Mouse (Mus musculus) heart, embryonic 10.5 days (tissue): ENCODE data around the gene Fbxl7. TPM values are rescaled to one million over a fixed set of nuclear protein-coding genes. Genes with fewer than 3 reads are reported as not detected.

Experiments used
- DNase-seq: peaks from one replicate; pipeline ENCODE4 v3.0.0-alpha.2; 2017; ENCODE audit warnings: low spot score
- H3K27ac ChIP-seq: fragments of 300-500 bp; sonication (generic); 2 replicates; pipeline ENCODE4 v1.5.1; 2016; ENCODE audit warnings: mild to moderate bottlenecking
- H3K27me3 ChIP-seq: fragments of 300-500 bp; sonication (generic); 2 replicates; pipeline ENCODE4 v1.6.1; 2016; ENCODE audit warnings: mild to moderate bottlenecking; ENCODE audit not compliant: poor library complexity, insufficient read depth, severe bottlenecking
- H3K36me3 ChIP-seq: fragments of 300-500 bp; sonication (generic); 2 replicates; pipeline ENCODE4 v1.6.1; 2016; ENCODE audit warnings: mild to moderate bottlenecking, moderate library complexity
- H3K4me1 ChIP-seq: fragments of 300-500 bp; sonication (generic); 2 replicates; pipeline ENCODE4 v1.6.1; 2016; ENCODE audit warnings: mild to moderate bottlenecking
- H3K4me3 ChIP-seq: fragments of 300-500 bp; sonication (generic); 2 replicates; pipeline ENCODE4 v1.5.1; 2016; ENCODE audit warnings: mild to moderate bottlenecking, moderate library complexity
- H3K9me3 ChIP-seq: fragments of 300-500 bp; sonication (generic); 2 replicates; pipeline ENCODE4 v1.6.1; 2016; ENCODE audit warnings: mild to moderate bottlenecking, moderate library complexity
- WGBS: fragments of 180-500 bp; shearing (Covaris S2); methylation state at CpG from one replicate; pipeline ENCODE4 v1.1.7; 2016; 5-methylcytosine and 5-hydroxymethylcytosine counted together
- polyA plus RNA-seq: library from polyadenylated mRNA; unstranded; fragments of >200 nt; fragmentation: Nextera tagmentation; extraction: Ambion mirVana; gene quantifications from 2 replicates; pipeline ENCODE4 v1.2.1, GENCODE M21; 2016

The Fbxl7 gene
- polyA plus RNA-seq, 1 experiment from 2014 or later, result 14.5 TPM

GRCm38 (mm10) chr15:26642563-26642962, 252.8 kb downstream of the Fbxl7 start:
- no peak overlapping the region for H3K27ac ChIP-seq
- no peak for DNase-seq
- no peaks in the 10 kb centered on the region for H3K4me1 ChIP-seq
- WGBS, result 89% methylated on average over 4 of the region's 4 CpGs
- H3K4me3 ChIP-seq, result no peak overlapping the region
- no peaks in the 10 kb centered on the region for H3K9me3 ChIP-seq
- H3K36me3 ChIP-seq, result no peaks in the 10 kb centered on the region
- H3K27me3 ChIP-seq, result no peaks in the 10 kb centered on the region

- no peak for DNase-seq
- no peaks in the 10 kb centered on the region for H3K9me3 ChIP-seq
- H3K27me3 ChIP-seq, result no peaks in the 10 kb centered on the region
- H3K4me3 ChIP-seq, result no peak overlapping the region
- no peaks in the 10 kb centered on the region for H3K4me1 ChIP-seq
- WGBS, result 66% methylated on average over 7 of the region's 7 CpGs
- no peaks in the 10 kb centered on the region for H3K36me3 ChIP-seq
- H3K27ac ChIP-seq, result no peak overlapping the region
These were observed 255.7 kb downstream of the Fbxl7 start for GRCm38 (mm10) chr15:26639726-26640125.

- WGBS, result 92% methylated on average over 5 of the region's 5 CpGs
- no peaks in the 10 kb centered on the region for H3K9me3 ChIP-seq
- no peak overlapping the region for H3K27ac ChIP-seq
- no peak overlapping the region for H3K4me3 ChIP-seq
- DNase-seq, result no peak
- no peaks in the 10 kb centered on the region for H3K27me3 ChIP-seq
- H3K36me3 ChIP-seq, result no peaks in the 10 kb centered on the region
- H3K4me1 ChIP-seq, result no peaks in the 10 kb centered on the region
These were observed 259.8 kb downstream of the Fbxl7 start for GRCm38 (mm10) chr15:26635591-26635990.

GRCm38 (mm10) chr15:26628181-26628580, 267.2 kb downstream of the Fbxl7 start:
- H3K36me3 ChIP-seq, result no peaks in the 10 kb centered on the region
- DNase-seq, result no peak
- 87% methylated on average over 2 of the region's 2 CpGs for WGBS
- no peaks in the 10 kb centered on the region for H3K27me3 ChIP-seq
- H3K27ac ChIP-seq, result no peak overlapping the region
- no peak overlapping the region for H3K4me3 ChIP-seq
- no peaks in the 10 kb centered on the region for H3K9me3 ChIP-seq
- no peaks in the 10 kb centered on the region for H3K4me1 ChIP-seq

- Histone ChIP-seq H3K4me3 (no peak overlapping the region), H3K9me3 (no peaks in the 10 kb centered on the region), H3K27me3 (no peaks in the 10 kb centered on the region), H3K36me3 (no peaks in the 10 kb centered on the region), H3K27ac (no peak overlapping the region), H3K4me1 (no peaks in the 10 kb centered on the region)
- no peak for DNase-seq
- WGBS, result 93% methylated on average over 16 of the region's 17 CpGs
These were observed 272.1 kb downstream of the Fbxl7 start for GRCm38 (mm10) chr15:26623242-26623641.

GRCm38 (mm10) chr15:26620279-26620678, 275.1 kb downstream of the Fbxl7 start:
- no peak overlapping the region for H3K27ac ChIP-seq
- DNase-seq, result no peak
- 53% methylated on average over 5 of the region's 5 CpGs for WGBS
- H3K36me3 ChIP-seq, result no peaks in the 10 kb centered on the region
- H3K4me1 ChIP-seq, result no peaks in the 10 kb centered on the region
- H3K4me3 ChIP-seq, result no peak overlapping the region
- H3K27me3 ChIP-seq, result no peaks in the 10 kb centered on the region
- no peaks in the 10 kb centered on the region for H3K9me3 ChIP-seq

- Histone ChIP-seq H3K4me1 (no peaks in the 10 kb centered on the region), H3K9me3 (no peaks in the 10 kb centered on the region)
- no peak for DNase-seq
These were observed 276.2 kb downstream of the Fbxl7 start for GRCm38 (mm10) chr15:26619221-26619620.

GRCm38 (mm10) chr15:26596239-26596638, 299.1 kb downstream of the Fbxl7 start:
- 83% methylated on average over 3 of the region's 3 CpGs for WGBS
- DNase-seq, result no peak
- Histone ChIP-seq H3K9me3 (no peaks in the 10 kb centered on the region), H3K27me3 (no peaks in the 10 kb centered on the region), H3K4me1 (no peaks in the 10 kb centered on the region), H3K36me3 (no peaks in the 10 kb centered on the region), H3K4me3 (no peak overlapping the region), H3K27ac (no peak overlapping the region)

More at GRCm38 (mm10) chr15:26619221-26619620, 276.2 kb downstream of the Fbxl7 start:
- WGBS, result 64% methylated on average over 7 of the region's 7 CpGs
- H3K27ac ChIP-seq, result no peak overlapping the region
- H3K27me3 ChIP-seq, result no peaks in the 10 kb centered on the region
- no peaks in the 10 kb centered on the region for H3K36me3 ChIP-seq
- no peak overlapping the region for H3K4me3 ChIP-seq

- 81% methylated on average over 8 of the region's 8 CpGs for WGBS
These were observed 315.3 kb downstream of the Fbxl7 start for GRCm38 (mm10) chr15:26579947-26580709.

GRCm38 (mm10) chr15:26578500-26578899, 316.9 kb downstream of the Fbxl7 start:
- H3K4me3 ChIP-seq, result no peak overlapping the region
- H3K27me3 ChIP-seq, result no peaks in the 10 kb centered on the region
- no peaks in the 10 kb centered on the region for H3K36me3 ChIP-seq
- DNase-seq, result no peak
- H3K9me3 ChIP-seq, result no peaks in the 10 kb centered on the region
- no peak overlapping the region for H3K27ac ChIP-seq
- 85% methylated on average over 1 of the region's 1 CpGs for WGBS
- no peaks in the 10 kb centered on the region for H3K4me1 ChIP-seq

More at GRCm38 (mm10) chr15:26579947-26580709, 315.3 kb downstream of the Fbxl7 start:
- H3K9me3 ChIP-seq, result no peaks in the 10 kb centered on the region
- no peaks in the 10 kb centered on the region for H3K4me1 ChIP-seq
- no peak overlapping the region for H3K27ac ChIP-seq
- no peaks in the 10 kb centered on the region for H3K27me3 ChIP-seq
- no peaks in the 10 kb centered on the region for H3K36me3 ChIP-seq
- H3K4me3 ChIP-seq, result no peak overlapping the region
- no peak for DNase-seq

GRCm38 (mm10) chr15:26566076-26566475, 329.3 kb downstream of the Fbxl7 start:
- no peaks in the 10 kb centered on the region for H3K27me3 ChIP-seq
- H3K4me1 ChIP-seq, result no peaks in the 10 kb centered on the region
- 88% methylated on average over 2 of the region's 2 CpGs for WGBS
- no peak overlapping the region for H3K4me3 ChIP-seq
- H3K36me3 ChIP-seq, result no peaks in the 10 kb centered on the region
- no peaks in the 10 kb centered on the region for H3K9me3 ChIP-seq
- DNase-seq, result no peak
- H3K27ac ChIP-seq, result no peak overlapping the region

- no peak overlapping the region for H3K4me3 ChIP-seq
- H3K36me3 ChIP-seq, result peaks cover 12% of the 10 kb centered on the region; the same call in 1 of the 2 replicates
- no peak for DNase-seq
- no peaks in the 10 kb centered on the region for H3K27me3 ChIP-seq
- no peaks in the 10 kb centered on the region; the same call in 1 of the 2 replicates for H3K9me3 ChIP-seq
- H3K27ac ChIP-seq, result no peak overlapping the region
- WGBS, result 72% methylated on average over 10 of the region's 10 CpGs
- no peaks in the 10 kb centered on the region for H3K4me1 ChIP-seq
These were observed 341.8 kb downstream of the Fbxl7 start for GRCm38 (mm10) chr15:26553620-26554019.

GRCm38 (mm10) chr15:26533997-26534700, 361.2 kb downstream of the Fbxl7 start:
- Histone ChIP-seq H3K4me3 (no peak overlapping the region), H3K36me3 (no peaks in the 10 kb centered on the region), H3K27ac (no peak overlapping the region), H3K9me3 (no peaks in the 10 kb centered on the region), H3K27me3 (no peaks in the 10 kb centered on the region), H3K4me1 (no peaks in the 10 kb centered on the region)
- no peak for DNase-seq
- WGBS, result 71% methylated on average over 3 of the region's 3 CpGs
